Mouse (Mus musculus): ENCODE results near the gene Ezh1.

DNA sequence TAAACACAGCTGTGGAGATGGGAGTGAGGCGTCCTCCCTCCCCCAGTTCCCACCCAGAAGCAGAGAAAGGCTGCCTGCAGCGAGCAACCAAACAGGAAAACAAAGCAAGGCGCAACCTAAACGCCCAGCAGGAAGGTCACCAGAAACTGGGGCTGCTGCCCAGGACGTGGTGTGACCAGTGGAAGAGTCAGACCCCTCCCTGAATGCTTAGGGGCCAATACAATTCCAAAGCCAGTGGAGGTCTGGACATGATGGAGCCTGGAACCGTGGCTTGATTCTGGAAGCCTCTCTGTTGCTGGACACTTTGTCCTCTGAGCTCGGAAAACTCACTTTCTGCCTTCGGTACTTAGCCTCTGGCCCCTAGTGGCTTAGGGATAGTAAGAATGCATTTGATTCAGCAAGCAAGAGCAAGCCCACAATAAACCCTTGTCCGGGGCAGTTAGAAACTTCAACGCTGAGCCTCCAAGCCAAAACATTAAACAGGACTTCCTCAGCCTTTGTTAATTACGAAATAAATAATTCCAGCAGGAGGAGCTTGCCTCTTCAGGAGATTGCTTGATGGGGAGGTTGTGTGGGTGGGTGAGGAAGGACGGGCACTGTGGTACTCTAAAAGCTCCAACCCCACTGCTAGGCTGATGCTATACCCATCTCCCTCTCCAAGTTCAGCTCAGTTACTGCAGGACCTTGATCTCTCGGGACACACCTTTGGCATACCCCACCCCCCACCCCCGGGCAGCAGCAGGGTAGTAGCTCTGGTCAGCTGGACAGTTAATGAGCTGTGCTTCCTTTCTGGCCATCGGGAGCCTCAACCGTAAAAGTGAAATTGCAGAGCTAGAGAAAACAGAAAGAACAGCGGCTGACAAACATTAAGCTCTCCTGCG lies 5.0 kb upstream of the Ezh1 start:
- TF ChIP-seq CTCF (IDR thresholded peaks at IDR 0.05) (peak; percentile 47), EP300 (IDR thresholded peaks at IDR 0.05) (peak; percentile 93)

All from lung, postnatal 0 days (tissue).